12 mouse cellular contexts compared by ENCODE assay signal in the genomic region with DNA sequence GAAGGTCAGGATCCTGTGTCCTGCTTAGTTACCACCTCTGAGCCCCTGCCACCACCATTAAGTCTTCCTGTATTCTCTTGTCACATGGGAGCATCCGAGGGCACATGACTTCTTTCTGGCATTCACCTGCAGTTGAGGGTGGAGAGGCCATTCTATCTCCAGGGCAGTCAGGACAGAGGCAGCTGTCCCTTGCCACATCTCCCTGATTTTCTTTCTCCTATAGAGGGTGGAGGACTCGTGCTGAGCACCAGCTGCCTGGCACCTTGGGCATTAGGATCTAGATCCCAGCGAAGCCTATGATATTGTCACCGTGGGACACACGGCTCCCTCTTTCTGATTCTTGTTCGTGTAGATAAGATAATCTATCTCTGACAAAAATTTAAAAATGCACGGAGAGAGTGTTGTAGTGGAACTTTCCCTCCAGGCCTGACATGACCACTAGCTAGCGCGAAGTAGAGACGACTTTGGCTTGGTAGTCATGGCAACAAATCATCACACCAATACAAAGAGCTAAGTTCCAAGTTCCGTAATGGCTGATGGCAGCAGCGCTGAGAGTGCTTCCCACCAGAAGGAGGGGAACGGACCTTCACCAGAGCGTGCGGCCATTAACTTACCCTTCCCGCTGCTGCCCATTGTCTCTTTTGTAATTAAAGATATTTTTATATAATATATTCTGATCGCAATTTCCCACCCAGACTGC.
DNase-seq lines count a peak whose midpoint lies in the region; ATAC-seq lines count a peak whose summit lies in the region.
"Had no signal": no experiment of that assay in that cellular context is flagged by ENCODE, and none has a peak within 500 bp of the region (broad histone marks: within the 10 kb centered on the region; RNA-seq: fewer than 3 reads in every experiment).

No protein-coding gene starts in this region.

- no peaks in the 10 kb centered on the region for H3K36me3 ChIP-seq in heart, embryonic 11.5 days (ENCODE audit: control insufficient read depth, insufficient read depth, low read length)
- H3K36me3 ChIP-seq in forebrain, embryonic 14.5 days (ENCODE audit: control insufficient read depth, insufficient read depth, low read length) = no peaks in the 10 kb centered on the region
- H3K36me3 ChIP-seq: embryonic facial prominence, embryonic 13.5 days; liver, embryonic 15.5 days had no signal

- no peak overlapping the region for H3K4me2 ChIP-seq in heart, embryonic 11.5 days
- H3K4me2 ChIP-seq in forebrain, embryonic 14.5 days (ENCODE audit: low read length) = no peak overlapping the region
- H3K4me2 ChIP-seq: embryonic facial prominence, embryonic 13.5 days; liver, embryonic 15.5 days had no signal

- no peak for ATAC-seq in heart, embryonic 11.5 days (replicated peaks; ENCODE audit: insufficient number of reproducible peaks, low FRiP score, low TSS enrichment)
- ATAC-seq in forebrain, embryonic 14.5 days = 0 out of 2 replicates have a peak, but pooled peaks have one; percentile 32

- no peaks in the 10 kb centered on the region for H3K4me1 ChIP-seq in heart, embryonic 11.5 days (ENCODE audit: control insufficient read depth, insufficient read depth, low read length)
- no peaks in the 10 kb centered on the region for H3K4me1 ChIP-seq in forebrain, embryonic 14.5 days (ENCODE audit: control insufficient read depth, insufficient read depth, low read length)
- H3K4me1 ChIP-seq: embryonic facial prominence, embryonic 13.5 days; liver, embryonic 15.5 days had no signal

- peak; percentile 70 for DNase-seq in heart, adult 11 months
- peak; percentile 13 for DNase-seq in ES-CJ7 (ENCODE audit: low read depth, low spot score)
- peak; percentile 60 for DNase-seq in forebrain, embryonic 14.5 days (ENCODE audit: low spot score)
- DNase-seq in layer of hippocampus, postnatal 10 days (ENCODE audit: low spot score in 2 of 2) = peak; percentile 25 to 31
- no peak for DNase-seq in ovary, postnatal 14 days (ENCODE audit: low spot score)
- DNase-seq in kidney, postnatal 36 days = no peak
- no peak for DNase-seq in cerebellum, adult 11 months
- DNase-seq: gastrocnemius, postnatal 36 days had no signal

- H3K27ac ChIP-seq in heart, embryonic 11.5 days (ENCODE audit: low read depth, low read length) = no peak overlapping the region
- H3K27ac ChIP-seq in forebrain, embryonic 14.5 days (ENCODE audit: low read depth, low read length) = no peak overlapping the region
- H3K27ac ChIP-seq: embryonic facial prominence, embryonic 13.5 days; liver, embryonic 15.5 days; stomach, postnatal 0 days had no signal

- no peaks in the 10 kb centered on the region for H3K9me3 ChIP-seq in heart, embryonic 11.5 days (replicated peaks; ENCODE audit: control insufficient read depth, low read length)
- 0 out of 2 replicates have a peak, but pooled peaks cover 3% of the 10 kb centered on the region for H3K9me3 ChIP-seq in forebrain, embryonic 14.5 days (replicated peaks; ENCODE audit: control insufficient read depth, low read length)
- H3K9me3 ChIP-seq: embryonic facial prominence, embryonic 13.5 days; liver, embryonic 15.5 days had no signal

- H3K4me3 ChIP-seq in heart, embryonic 11.5 days (ENCODE audit: low read depth, low read length) = no peak overlapping the region
- no peak overlapping the region for H3K4me3 ChIP-seq in forebrain, embryonic 14.5 days (ENCODE audit: low read depth, low read length)
- H3K4me3 ChIP-seq: embryonic facial prominence, embryonic 13.5 days; liver, embryonic 15.5 days had no signal

- 73% methylated on average over 17 of the region's 17 CpGs for WGBS in heart, embryonic 11.5 days (ENCODE audit: insufficient replicate concordance)
- WGBS in forebrain, embryonic 14.5 days = 63% methylated on average over 17 of the region's 17 CpGs

- H3K27me3 ChIP-seq in heart, embryonic 11.5 days (ENCODE audit: control insufficient read depth, insufficient read depth, low read length) = no peaks in the 10 kb centered on the region
- no peaks in the 10 kb centered on the region for H3K27me3 ChIP-seq in forebrain, embryonic 14.5 days (replicated peaks; ENCODE audit: control insufficient read depth, insufficient read depth, low read length)
- H3K27me3 ChIP-seq: embryonic facial prominence, embryonic 13.5 days; liver, embryonic 15.5 days had no signal

- no peak overlapping the region for H3K9ac ChIP-seq in heart, embryonic 11.5 days (ENCODE audit: low read depth, low read length)
- no peak overlapping the region for H3K9ac ChIP-seq in forebrain, embryonic 14.5 days (ENCODE audit: low read length)
- H3K9ac ChIP-seq: embryonic facial prominence, embryonic 13.5 days; liver, embryonic 15.5 days had no signal

Comparison
In these comparisons a context has a peak if more than half of its experiments do, and no peak if none do; other contexts are left out.
1. DNase-seq: peak in heart, adult 11 months (single experiment), ES-CJ7 (single experiment), forebrain, embryonic 14.5 days (single experiment) and layer of hippocampus, postnatal 10 days (2 of 2); none in ovary, postnatal 14 days (single experiment), kidney, postnatal 36 days (0 of 2) and cerebellum, adult 11 months (single experiment).